Mouse (Mus musculus): ENCODE measurements around the gene Gria2.

Gene Gria2

DNA sequence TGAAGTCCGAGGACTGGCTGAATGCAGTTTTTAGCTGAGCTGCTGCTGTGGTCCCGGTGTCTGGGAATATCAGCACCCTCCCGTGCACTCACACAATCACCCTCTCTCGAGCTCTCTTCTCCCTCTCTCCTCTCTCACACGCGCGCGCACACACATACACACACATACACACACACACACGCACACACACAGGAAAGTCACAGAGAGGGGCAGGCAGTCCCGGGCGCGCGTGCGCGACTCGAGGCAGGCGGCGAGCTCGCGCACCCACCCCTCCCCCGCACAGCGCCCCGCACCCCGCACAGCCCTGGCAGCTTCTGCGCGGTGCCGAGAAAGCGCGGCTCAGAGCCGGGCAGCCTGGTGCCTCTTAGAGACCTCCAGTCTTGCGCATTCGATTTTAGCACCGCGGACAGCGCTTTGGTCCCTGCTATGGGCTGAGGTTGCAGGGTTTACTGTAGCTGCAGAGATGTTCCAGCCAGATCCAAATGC, at the start of gene Gria2:
Gene Gria2 (minus strand): TSS at position 240 of the 486 bp plus-strand sequence.
- peak; percentile 55 for ATAC-seq (ENCODE audit: low TSS enrichment)

DNA sequence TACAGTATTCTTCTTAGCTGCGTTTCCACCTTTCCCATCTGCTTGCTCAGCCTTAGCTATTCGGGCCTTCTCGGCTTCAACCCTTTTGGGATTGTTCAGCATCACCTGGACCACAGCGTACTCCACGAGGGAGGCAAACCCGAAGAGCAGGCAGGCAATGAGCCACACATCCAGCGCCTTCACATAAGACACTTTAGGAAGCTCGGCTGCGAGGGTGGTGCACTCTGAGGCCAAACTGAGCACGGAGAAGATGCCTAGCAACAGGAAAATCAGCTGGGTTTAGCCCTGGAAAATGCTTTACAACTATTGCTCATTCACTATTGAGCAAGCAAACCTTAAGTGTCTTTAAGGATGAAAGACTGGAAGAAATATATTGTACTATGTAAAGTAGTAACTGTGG, 48.3 kb upstream of the Gria2 start:
- peak; percentile 69 for ATAC-seq (ENCODE audit: low TSS enrichment)

DNA sequence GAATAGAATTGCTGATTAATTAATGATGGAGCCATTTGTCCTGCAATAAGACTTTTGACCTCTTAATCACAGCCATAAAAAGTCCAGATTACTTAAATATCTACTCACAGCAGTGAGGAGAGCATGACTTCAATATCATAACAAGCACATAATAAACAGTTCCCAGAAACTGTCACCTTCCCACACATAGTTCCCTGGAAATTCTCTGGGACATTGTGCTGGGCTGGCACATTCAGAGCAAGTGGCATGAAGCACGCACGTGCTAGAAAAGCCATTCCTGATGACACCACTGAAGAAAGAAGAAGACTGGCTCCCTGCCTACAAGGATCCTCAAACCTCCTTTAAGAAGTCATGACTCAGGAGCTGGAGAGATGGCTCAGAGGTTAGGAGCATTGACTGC, 43.0 kb upstream of the Gria2 start:
- ATAC-seq (ENCODE audit: low TSS enrichment) = peak; percentile 77

DNA sequence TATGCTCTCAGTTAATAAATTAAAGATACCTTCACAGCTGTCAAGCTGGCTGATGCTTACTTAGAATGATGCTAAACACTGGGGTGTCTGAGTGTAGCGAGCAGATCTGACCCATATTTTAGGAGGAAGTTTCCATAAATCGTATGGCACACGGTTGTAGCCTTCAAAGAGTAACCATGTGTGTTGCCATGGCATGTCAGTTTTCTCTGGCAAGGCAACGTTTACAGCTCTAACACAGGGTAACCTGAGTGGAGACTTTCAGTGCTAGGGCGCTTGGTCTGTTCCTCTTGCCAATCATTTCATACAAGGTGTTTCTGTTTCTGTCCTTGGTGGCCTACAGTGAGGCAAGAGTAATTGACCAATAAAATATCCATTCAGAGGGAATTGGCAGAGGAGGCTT, 37.2 kb upstream of the Gria2 start:
- ATAC-seq (ENCODE audit: low TSS enrichment) = no peak

DNA sequence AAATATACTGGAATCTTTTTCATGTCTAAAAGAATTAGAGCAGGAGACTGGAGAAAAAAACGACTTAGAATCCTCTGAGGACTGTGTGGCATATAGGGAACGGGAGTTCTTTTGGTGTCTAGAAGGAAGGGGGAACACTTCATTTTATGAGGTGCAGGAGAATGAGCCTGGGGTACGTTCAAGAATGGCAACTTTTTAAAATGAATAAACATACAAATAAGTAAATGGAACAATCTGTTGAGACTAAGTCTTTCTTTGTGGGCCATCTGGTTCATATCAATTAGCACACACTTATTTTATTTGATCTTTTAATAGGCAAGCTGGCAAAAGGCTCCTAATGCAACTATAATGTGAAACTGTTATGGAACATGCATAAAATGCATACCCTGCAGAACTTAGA, 34.9 kb upstream of the Gria2 start:
- no peak for ATAC-seq (ENCODE audit: low TSS enrichment)

DNA sequence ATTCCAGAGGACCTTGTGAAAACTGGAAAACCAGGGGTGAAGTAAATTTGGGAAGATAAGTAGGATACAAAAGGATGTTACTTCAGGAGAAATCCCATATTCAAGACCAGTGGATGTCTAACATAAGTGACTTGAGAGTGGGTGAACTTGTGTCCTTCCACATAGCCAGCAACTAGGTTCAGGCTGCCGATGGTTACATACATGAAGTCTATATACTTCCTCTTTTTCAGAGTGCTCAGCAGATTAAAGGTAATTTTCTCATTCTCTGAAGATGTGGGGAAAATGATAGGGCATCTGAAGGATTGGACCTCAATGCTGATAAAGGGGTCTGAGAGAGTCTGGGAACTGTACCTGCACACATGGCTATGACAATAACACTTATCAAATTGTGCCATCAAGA, 21.3 kb upstream of the Gria2 start:
- no peak for ATAC-seq (ENCODE audit: low TSS enrichment)

DNA sequence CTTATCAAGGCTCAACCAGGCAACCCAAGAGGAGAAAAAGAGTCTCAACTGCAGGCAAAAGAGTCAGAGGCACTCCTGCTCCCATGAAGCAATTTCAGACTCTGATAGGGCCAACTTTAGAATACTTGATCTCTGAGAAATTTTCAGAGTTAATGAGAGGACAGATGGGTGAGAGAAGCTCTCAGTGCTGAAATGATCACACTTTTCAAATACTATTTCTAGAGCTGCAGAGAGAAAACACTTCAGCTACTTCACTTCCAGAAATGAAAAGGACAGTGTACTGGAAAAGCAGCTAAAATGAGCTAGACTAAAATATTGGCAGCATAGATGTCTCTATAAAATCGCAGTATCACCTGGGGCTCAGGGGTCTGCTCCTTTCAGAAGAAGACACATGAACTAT, 16.0 kb upstream of the Gria2 start:
- ATAC-seq (ENCODE audit: low TSS enrichment) = peak; percentile 93

DNA sequence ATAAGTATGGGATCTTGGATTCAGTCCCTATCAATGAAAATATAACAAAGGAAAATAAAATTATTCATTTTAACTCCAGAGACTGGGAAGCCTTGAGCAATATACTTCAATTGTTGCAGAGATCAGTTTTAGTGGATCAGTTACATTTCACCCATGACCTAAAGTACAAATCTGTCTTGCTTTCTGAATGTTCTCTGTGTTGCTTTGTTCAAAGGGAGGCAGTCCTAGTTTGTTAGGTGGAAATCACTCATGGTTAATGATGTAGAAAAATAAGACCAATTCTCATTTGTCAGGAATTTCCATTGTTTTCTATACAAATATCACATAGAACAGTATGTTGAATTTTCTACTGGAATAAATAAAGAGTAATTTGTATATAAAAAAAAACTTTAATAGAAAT, 11.1 kb upstream of the Gria2 start:
- no peak for ATAC-seq (ENCODE audit: low TSS enrichment)

DNA sequence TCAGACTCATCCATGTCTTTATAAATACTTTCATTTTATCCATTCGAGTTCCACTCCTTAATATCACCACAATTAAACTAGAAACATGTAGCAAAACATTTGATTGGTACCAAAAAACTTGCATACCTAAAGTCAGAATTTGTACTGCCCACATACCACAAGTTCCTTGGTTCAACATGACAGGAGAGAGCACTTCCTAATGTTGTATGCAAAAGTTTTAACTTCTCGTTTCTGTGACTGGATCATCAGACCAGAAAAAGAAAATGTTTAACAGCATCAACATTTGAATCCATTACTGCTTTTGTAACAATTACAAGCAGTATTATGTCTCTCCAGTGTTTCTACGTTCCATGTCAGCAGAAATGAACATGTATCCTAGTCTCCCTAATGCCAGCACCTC, 9.6 kb upstream of the Gria2 start:
- no peak for ATAC-seq (ENCODE audit: low TSS enrichment)

DNA sequence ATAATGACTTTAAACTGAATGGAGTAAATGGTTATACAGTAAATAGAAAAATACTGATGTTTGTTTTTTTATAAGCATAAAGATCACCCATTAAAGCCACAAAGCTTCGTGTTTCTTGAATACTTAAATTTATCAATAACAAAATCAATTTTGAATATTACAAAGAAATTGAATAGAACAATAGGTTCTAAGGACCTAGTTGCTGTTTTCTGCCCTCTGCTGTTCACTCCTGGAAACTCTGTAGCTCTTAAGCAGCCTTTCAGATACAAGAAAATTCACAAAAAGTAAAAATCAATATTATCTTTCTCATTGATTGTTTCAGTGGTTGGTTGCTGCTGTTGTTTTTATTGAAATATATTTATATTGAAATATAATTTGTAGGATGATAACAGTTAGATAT, 2.7 kb upstream of the Gria2 start:
- no peak for ATAC-seq (ENCODE audit: low TSS enrichment)

DNA sequence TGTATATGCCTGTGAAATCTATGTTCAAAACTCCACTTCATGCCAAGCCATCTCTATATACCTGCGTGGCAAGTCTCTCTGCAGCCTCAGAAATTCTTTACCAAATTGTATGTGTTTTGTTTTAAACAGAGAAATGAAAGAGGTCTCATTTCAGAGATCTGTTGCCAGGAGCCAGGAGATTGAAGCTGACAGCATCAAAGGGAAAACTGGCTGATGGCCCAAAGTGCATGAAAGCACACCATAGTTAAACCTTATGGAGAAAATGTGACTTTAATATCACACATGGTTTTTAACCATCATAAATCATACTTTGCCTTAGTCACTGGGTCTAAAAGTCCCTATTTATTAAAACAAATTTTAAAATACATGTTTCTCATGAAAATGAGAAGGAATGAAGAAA, 1.2 kb upstream of the Gria2 start:
- no peak for ATAC-seq (ENCODE audit: low TSS enrichment)

DNA sequence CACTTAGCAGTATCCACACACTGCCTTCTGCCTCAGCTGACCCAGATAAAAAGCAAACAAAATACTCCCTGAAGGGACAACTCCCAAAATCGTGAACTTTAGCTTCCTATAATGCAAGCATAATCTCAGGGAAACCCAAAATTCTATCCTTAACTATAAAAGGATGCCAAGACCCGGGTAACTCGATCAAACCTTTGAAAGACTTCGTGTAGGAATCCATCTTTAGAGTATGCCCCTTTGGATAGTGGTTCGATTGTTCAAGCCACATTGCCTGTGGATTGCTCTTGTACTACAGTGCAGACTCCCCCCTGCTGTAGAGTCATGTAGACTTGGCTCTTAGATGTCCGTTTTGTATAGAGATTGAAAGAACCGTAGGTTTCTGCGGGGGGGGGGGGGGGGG, 576 bp upstream of the Gria2 start:
- no peak for ATAC-seq (ENCODE audit: low TSS enrichment)

DNA sequence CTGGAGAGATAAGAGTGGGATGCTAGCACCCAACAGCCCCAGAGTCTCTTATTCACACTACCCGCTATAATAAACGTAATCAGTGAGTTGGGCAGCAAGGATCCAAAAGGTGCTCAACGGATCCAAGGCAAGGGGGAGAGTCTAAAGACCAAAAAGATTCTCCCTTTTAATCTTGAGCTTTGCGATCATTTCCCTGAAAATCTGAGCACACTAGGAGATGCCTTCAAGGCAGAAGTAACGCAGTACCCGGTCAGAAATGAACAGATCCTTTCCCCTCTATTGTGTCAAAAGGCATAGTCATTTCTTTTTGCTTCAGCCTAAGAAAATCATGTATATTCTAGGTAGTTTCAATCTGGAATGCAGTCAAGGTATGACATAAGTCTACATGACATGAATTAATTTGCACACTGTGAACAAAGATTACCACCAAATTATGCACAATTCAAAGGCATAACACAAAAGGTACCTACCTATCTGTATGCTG, 766 bp downstream of the Gria2 start:
- no peak; the same call in 1 of the 2 replicates for ATAC-seq (ENCODE audit: low TSS enrichment)

DNA sequence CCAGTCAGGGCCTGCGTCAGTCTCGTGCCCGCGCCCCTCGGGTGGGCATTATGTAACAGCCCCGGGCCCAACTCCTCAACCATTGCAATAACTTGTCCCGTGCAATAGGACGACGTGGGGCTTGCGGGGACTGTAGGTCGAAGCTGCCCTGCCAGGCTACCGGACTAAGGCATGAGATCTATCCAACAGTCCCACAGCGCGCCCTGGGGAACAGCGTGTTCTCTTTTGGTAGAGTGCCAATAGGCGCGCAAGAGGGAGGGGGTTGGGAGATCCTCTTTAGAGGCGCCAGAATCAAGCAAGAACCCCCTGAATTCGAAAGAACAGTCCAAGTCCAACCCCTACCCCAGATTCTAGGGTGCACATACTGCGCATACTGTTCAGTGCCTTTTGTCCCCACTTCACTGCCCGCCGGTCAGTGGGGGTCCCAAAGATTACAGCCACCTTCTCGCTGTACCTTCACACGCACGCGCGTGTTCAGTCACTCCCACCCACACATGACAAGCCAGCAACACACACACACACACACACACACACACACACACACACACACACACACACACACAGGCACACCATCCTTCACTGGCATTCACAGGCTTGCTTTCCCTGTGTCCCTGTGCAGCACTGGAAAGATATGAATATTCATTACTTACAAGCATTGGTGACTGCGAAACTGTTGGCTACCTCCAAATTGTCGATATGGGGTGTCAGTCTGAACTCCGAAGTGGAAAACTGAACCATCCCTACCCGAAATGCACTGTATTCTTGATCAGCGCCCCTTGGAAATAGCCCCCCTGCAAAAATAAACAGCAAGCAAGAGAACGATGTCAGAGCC, 1.4 kb downstream of the Gria2 start:
- ATAC-seq (ENCODE audit: low TSS enrichment) = peak; percentile 22

DNA sequence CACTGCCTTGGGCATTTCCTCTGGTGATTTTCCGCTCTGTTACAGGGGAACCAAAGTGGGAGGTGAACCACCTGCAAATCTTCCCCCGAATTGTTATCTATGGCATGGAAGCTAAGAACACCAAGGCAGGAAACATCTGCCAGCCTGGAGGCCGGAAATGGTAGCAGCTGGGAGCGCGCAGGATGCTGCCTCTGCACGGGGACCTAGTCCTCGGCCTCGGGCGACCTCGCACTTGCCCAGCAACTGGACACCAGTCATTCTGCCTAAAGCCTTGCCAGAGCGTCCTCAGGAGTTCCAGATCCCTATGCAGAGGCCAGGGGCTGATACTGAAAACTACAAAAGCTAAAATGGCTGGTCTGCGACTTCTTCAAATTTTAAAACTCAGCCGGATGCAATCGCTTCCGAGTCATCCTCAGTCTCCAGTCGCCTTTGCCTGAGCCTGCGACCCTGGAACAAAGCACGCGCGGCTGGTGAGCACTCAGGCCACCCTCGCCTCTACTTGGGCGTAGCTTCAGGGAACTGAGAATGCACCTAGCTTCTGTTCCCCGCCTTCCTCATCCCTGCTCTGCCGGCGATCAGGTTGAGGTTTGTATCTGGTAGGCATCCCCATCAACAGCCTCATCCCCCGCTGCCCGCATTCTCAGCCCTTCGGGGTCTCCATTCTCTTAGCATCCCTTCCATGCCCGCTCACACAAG, 2.2 kb downstream of the Gria2 start:
- ATAC-seq (ENCODE audit: low TSS enrichment) = peak; percentile 11

DNA sequence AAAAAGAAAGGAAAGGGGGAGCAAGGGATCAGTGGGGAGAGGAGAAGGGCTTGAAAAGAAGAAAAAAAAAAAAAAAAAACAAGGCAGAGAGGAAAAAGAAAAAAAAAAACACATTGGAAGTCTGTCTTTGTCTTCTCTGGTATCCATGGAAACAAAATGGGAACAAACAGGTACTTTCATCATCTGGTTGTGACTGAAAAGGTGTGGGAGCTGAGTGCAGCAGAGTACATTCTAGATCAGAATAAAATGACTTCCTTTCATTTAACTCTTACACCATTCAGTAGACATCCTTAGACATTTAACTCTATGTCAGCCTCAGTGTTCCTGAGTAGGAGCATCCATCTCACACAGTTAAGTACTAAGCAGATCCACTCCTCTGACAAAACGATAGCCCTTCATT, 4.7 kb downstream of the Gria2 start:
- ATAC-seq (ENCODE audit: low TSS enrichment) = no peak

DNA sequence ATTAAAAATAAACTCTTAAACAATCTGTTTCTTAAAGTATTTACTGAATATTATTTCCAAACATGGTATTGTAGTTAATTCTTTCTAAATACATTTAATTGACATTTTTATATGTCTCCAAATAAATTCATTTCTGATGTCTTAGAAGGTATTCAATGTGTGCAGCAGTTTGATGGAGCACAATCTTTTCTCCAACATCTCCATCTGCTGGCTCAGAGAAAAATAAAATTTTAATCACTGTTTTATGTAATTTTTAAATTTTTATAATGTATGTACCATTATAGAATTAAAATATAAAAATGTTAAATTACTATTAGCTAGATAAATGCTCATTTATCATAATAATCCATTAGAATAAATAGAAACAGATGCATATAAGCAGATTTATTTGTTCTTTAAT, 5.9 kb downstream of the Gria2 start:
- no peak for ATAC-seq (ENCODE audit: low TSS enrichment)

DNA sequence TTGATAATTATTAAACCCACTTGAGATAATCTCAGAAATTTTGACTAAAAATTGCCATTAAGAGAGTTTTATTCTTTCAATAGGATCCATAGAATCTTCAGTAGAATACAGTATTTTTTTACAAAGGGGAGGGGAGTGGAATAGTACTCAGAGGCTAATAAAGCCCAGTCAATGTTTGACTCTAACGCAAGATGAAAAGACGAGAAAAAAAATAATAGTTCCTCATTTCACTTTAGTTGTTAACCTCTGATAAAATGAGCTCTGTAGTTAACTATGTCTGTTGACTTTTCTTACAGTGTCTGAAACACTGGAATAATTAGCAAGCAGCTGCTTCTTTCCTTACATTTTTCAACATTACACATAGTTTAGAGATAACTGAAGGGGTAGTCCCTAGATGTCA, 7.4 kb downstream of the Gria2 start:
- no peak for ATAC-seq (ENCODE audit: low TSS enrichment)

DNA sequence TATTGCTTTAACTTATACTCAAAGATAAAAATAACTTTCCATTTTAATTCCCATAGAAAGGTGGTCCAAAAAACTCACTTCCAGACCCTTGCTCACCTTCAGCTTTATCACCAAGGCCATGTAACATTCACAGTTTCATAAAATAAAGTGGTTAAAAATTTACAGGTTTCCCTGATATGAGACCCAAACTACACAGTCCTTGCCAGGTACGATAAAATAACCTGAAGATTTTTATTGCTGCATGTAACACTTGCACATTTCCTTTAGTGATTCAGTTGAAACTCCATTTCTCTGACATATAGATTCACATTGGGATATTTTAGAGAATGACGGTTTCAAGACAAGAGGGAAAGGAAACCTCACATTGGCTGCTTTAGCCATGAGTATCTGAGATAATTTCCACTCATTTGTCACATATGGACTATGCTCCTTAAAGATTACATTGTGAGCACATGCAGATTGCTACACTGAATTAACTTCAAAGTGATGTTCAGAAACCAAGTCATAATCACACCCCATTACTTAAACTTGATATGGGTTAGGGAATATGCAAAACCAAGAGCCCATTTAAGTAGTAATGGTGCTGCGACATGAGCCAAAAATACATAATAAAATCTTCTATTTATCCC, 15.4 kb downstream of the Gria2 start:
- no peak for ATAC-seq (ENCODE audit: low TSS enrichment)

DNA sequence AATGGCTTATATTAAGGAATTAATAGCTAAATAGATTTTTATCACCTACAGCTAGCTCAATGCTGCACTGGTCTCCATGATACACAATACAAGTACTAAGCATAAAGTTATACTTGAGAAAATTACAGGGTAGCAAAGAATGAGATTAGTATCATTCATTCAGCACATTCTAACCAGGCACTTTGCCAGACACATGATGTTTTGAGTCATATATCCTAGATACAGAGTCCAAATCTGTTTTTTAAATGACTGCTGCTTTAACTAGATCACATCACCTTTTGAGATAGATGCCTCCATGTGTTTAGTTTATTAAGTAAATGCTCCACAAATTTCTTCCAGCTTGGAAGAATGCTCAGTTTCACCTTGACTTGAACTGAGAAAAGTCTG, 21.5 kb downstream of the Gria2 start:
- no peak for ATAC-seq (ENCODE audit: low TSS enrichment)

DNA sequence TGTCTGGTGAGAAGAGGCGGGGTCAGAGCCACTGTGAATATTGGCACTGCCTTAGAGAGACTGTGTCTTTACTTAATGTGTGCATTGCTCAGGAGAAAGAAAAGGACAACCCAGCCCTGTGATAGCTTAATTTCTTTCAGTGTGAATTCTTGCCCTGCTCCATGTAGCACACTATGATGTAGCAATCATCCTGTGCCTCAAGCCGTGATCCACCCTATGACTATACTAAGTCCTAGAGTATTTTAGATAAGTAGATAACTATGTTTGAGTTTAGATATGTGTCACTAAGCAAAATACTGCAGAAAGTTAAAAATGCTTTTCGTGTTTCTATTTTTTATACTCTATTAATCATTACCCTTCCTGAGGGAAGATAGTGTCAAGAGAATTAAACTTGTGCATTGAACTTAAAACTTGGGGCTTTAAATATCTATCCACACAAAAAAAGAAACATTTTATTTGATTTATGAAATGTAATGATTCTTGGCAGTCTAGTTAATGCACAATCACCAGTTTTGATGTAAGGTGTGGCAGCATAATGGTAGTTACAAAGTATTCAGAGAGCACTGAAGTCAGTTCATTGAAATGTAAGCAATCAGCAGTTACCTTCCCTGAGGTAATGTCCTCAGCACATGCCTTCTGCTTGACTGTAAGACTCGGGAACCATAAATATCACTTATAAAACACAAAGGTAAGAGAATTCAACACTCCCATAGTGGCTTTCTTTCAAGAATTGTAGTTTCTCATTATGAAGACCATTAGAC, 22.1 kb downstream of the Gria2 start:
- ATAC-seq (ENCODE audit: low TSS enrichment) = no peak

DNA sequence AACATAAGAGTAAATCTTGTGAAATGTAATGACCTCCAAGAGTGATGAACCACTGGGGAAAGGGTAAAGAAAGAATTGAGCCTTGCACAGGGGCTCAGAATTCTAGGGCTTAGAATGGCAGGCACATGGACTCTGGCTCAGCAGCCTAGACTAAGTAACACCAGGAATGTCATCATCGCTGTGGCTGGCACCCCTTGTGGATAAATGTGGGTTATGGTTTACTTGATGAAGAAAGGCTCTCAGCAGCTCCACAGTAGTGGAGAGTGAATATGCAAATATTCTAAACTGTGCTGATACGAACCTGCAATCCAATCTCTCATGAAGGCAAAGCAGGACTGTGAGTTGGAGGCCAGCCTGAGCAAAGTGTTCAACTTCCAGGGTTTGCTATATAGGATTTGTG, 26.0 kb downstream of the Gria2 start:
- peak; percentile 70 for ATAC-seq (ENCODE audit: low TSS enrichment)

Measured in frontal cortex, adult (tissue).